Mouse (Mus musculus): ENCODE results near the gene Zc3h18. TPM values are rescaled to one million over a fixed set of nuclear protein-coding genes. Genes with fewer than 3 reads are reported as not detected.
A peak's percentile ranks its signal among the peaks of the same experiment; 100 is the strongest.

The Zc3h18 gene
- total RNA-seq, 2 experiments from 2014 or later = 39.9 to 45.1 TPM

- DNase-seq (ENCODE audit: low spot score in 2 of 2) = no peak
Observed at GRCm38 (mm10) chr8:122345181-122346095, 31.0 kb upstream of the Zc3h18 start.

DNA sequence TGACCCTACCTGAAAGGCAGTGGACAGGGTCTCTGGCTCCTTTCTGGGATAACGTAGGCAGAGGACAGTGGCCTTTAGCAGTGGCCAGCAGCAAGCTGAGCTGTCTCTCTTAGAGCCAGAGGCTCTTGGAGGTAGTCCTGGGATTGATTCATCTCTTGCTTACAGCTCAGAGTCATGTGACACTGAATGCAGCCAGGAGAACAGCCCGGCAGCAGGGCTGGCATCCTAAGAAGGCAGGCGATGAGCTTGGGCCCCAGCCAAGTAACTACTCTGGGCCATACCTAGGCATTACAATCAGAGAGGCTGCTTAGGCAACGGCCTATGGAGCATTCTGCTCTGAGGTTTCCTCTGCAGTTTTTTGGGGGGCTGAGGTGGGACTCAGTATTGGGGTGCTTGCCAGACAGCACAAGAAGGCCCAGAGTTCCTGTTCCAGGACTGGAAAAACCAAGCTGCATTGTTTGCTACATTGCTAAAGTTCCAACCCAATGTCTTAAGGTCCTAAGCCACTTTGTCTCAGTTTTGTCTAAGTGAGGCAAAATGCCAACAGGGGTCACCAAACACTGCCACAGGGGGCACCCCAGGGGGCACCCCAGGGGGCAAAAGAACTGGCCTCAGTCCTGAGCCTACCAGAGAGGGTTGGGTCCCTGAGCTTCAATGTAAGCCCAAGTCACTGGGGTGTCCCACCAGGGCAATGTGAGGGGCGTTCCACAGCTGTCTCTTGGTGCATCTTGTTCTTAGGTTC, 28.4 kb upstream of the Zc3h18 start:
- DNase-seq (ENCODE audit: low spot score in 2 of 2) = no peak

DNA sequence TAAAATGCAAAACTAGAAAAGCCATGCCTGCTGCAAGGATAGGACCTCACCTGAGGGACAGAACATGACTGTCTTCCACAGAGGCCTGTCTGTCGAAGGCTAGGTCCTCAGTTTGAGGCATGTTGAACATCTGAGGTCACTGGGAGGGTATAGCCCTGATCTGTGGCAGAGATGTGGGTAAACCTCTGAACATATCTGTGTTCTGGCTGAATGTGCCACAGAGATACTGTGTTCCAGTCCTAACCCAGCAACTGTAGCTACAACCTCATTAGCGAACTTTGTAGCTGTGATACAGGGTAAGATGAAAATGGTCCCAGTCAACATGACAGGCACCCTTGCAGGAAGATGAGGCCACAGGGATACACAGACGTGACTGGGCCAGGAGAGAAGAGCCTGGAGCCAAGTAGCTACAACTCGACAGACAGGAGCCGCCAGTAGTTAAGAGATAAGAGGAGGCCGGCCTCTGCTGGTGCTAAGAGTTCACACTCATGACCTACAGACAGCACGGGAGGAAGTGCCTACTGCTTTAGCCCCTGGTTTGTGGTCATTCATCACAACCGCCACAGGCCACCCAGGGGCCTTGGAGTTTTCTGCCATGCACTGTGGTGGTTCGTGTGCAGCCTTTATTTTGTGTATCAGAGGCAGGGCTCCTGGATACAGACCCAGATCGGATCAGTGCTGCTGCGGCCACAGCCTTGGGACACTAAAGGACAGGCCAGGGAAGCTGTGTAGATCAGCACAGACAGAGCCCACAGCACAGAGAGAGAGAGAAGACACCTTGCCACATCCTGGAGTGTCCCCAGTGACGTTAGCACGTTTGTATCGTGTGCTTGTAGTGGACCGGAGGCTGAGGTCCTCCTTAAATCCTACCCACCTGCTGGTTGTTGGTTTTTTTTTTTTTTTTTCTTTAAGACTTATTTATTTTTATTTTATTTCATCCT, 26.8 kb upstream of the Zc3h18 start:
- DNase-seq (ENCODE audit: low spot score in 2 of 2) = no peak

DNA sequence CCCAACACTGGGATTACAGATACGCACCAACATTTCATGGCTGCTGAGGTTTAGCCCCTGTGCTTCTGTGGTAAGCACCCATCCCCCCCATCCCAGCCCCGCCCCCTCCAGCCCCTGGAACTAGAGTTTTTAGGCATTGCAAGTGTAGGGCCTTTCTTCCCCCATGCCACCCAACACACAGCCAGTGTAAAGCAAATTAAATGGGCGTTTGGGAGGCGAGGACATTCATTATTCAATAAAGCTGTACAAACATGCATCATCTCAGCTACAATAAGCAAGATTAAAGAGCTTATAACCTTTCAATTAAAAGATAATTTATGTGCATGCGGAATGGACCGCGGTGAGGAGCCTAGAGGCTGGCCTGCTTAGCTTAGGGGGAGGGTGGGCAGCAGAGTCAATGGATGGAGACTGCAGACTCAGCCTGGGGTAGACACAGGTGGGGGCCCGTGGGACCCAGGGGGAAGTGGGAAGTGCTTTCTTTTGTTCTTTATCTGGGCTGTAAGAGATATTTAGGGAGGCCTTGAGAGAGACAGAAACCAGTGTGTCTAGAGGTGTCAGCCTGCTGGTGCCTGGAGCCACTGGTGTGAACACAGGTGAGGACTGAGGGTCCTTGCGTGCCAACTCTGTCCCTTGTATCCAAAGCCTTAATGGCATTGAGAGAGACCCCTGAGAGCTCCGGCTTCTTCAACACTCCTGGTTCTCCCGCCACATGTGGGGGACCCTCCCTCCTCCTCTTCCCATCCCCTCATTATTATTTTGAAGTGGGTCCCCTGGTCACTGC, 25.9 kb upstream of the Zc3h18 start:
- DNase-seq (ENCODE audit: low spot score in 2 of 2) = no peak

DNA sequence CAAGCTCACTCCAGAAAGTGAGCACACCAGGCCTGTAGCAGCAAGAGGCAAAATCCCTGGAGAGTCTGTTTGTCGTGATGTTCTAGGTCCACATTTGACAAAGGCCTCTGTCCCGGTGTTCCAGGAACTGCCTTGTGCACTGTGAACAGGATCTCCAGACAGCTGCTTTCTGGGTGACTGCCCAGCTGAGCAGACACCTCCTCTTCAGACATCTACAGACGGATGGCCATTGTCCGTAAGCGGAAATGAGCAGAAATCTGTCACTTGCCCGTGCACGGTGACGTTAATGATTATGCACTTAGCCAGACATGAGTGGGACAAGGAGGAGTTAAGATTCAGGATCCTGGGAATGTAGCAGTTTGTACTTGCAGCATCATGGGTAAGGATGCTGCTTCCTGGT, 22.3 kb upstream of the Zc3h18 start:
- no peak for DNase-seq (ENCODE audit: low spot score in 2 of 2)

GRCm38 (mm10) chr8:122355642-122356606, 20.5 kb upstream of the Zc3h18 start:
- no peak for DNase-seq (ENCODE audit: low spot score in 2 of 2)

DNA sequence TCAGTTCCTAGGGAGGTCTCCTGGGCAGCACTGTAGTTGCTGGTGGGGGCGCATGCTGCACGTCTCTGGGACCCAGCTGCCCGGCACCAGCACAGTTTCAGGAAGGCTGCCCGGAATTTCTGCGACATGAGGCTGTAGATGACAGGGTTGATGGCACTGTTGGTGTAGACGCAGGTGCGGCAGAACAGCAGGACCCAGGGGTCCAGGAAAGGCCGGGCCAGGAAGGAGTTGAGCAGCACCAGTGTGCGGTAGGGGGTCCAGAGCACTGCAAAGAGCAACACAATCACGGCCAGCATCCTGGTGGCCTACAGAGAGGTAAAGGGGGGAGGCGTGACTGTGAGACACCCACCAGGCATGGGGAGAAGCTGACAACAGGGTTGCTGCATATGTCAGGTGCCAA, 19.2 kb upstream of the Zc3h18 start:
- DNase-seq (ENCODE audit: low spot score in 2 of 2) = no peak

DNA sequence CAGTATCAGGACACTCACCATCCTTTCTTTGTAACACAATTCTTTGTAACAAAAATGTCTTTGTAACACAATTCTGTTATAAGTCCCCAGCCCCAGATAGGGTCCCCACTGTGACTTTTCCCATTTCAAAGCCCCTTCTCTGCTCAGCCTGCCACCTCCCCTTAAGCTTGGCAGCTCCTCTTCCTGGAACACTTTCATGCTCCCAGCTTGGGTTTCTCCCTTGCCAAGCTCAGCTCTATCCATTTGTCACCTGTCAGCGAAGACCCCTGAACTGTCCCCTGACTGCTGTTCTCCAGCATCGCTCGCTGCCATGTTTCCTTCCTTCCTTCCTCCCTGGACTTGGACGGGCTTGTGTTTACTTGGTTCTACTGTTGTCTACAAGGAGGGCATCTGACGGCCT, 18.8 kb upstream of the Zc3h18 start:
- DNase-seq (ENCODE audit: low spot score in 2 of 2) = no peak

GRCm38 (mm10) chr8:122359111-122359775, 17.2 kb upstream of the Zc3h18 start:
- DNase-seq (ENCODE audit: low spot score in 2 of 2) = no peak

DNA sequence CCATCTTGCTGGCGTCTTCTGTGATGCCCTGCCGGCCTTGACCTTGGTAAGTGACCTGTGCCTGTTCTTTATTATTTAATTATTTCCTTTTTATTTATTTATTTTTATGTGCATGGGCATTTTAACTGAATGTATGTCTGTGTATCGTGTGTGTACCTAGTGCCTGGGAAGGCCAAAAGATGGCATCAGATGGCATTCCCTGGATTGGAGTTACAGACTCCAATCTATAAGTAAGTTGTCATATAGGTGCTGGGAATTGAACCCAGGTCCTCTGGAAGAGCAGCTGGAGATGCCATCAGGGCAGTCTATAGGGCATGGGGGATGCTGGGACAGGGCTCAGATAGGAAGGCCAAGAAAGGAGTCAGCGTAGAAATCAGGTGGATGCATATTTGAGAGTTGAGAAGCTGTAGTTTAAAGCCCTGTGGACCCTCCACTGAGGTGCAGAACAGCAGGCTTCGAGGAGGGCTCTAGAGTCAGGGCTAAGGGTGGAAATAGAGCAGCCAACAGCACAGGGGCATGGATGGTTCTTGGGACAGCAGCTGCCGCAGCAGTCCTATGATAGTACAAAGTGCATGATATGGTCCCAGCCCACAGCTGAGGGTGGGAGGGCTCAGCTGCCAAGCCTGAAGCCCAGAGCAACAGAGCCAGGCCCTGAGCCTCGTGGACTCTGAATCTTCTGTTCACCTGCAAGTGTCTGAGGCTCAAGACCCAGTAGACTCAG, 15.6 kb upstream of the Zc3h18 start, which contains the start of gene Trhr2:
Trhr2 (minus strand) TSS at position 51 of the 721 bp plus-strand sequence.
- DNase-seq (ENCODE audit: low spot score in 2 of 2) = no peak

DNA sequence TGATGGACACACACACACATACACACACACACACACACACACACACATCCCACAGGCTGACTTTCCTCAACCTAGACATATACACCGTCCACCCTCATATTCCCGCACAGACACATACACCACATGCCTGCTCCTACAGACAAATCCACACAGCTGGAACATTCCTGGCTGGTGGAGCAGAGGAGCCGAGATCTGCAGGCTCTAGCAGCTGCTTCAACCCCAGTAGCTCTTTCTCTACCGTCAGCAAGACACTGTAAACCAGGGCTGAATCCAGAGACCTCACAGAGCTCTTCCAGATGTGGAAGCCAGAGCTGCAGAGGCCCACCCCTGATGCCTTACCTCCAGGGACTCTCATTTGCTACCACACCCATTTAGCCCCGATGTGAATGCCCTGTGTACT, 14.1 kb upstream of the Zc3h18 start:
- DNase-seq (ENCODE audit: low spot score in 2 of 2) = no peak

- DNase-seq (ENCODE audit: low spot score in 2 of 2) = no peak
Observed at GRCm38 (mm10) chr8:122362967-122363366, 13.4 kb upstream of the Zc3h18 start.

DNA sequence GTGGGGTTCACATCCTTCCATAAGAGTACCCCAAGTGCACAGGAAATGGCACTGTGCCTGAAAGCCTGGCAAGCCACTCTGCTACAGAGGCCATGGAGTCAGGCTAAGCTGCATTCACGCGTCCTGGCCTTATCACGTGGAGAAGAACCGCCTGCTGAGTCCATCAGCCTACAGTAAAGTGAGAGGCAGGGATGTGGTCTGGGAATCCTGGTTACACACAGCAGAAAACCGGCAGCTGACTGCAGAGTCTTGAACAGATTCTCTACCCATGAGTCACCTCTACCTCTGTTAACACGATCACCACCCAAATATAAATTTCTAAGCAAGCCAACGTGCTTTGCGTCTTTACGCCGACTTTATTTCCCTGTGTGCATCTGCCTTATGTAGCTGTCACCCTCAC, 7.9 kb upstream of the Zc3h18 start:
- no peak for DNase-seq (ENCODE audit: low spot score in 2 of 2)

- peak; percentile 52 to 62 for DNase-seq (ENCODE audit: low spot score in 2 of 2)
Observed at GRCm38 (mm10) chr8:122369665-122370064, 6.7 kb upstream of the Zc3h18 start.

DNA sequence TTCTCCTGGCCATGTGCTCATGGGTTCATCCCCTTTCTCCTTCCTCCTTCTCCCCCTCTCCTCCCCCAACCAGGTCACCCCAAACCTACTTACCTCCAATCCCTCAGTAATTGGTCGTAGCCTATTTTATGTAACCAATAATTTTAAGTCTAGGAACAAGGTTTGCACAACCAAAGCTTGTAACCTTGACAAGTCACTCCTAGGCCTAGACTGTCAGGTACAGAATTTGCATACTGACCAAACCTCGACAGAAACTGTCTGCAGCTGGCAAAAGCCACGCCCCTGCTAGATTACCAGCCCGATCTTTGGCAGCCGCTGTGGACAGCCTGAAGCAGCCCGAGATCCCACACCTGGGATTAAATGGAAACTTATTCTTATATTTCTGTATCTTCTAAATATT, 4.7 kb upstream of the Zc3h18 start:
- DNase-seq (ENCODE audit: low spot score in 2 of 2) = no peak

GRCm38 (mm10) chr8:122375320-122375719, 1.1 kb upstream of the Zc3h18 start:
- no peak for DNase-seq (ENCODE audit: low spot score in 2 of 2)

GRCm38 (mm10) chr8:122375751-122376364, 551 bp upstream of the Zc3h18 start:
- no peak for DNase-seq (ENCODE audit: low spot score in 2 of 2)

Measured in adrenal gland, adult 18-20 months (tissue).